Mouse (Mus musculus) kidney, adult 2 months (tissue): ENCODE data around the gene Dnase1l1. TPM values are rescaled to one million over a fixed set of nuclear protein-coding genes. Genes with fewer than 3 reads are reported as not detected.

ENCODE experiments used
- DNase-seq: peaks from one replicate; pipeline ENCODE4 v3.0.0; 2021
- H3K27ac ChIP-seq: fragments of 200-500 bp; 2 replicates; pipeline ENCODE4 v1.5.1; 2012; ENCODE audit warnings: low read depth, low read length, control low read depth, inconsistent platforms; ENCODE audit not compliant: insufficient read depth
- H3K27me3 ChIP-seq: fragments of 200-500 bp; replicated peaks from 2 replicates; pipeline ENCODE4 v1.6.1; 2012; ENCODE audit warnings: mild to moderate bottlenecking, moderate library complexity, low read length, inconsistent platforms; ENCODE audit not compliant: control insufficient read depth, insufficient read depth
- H3K36me3 ChIP-seq: fragments of 200-500 bp; 2 replicates; pipeline ENCODE4 v1.6.1; 2012; ENCODE audit warnings: mild to moderate bottlenecking, moderate library complexity, low read length, inconsistent platforms; ENCODE audit not compliant: control insufficient read depth, insufficient read depth
- H3K4me1 ChIP-seq: fragments of 200-500 bp; 2 replicates; pipeline ENCODE4 v1.6.1; 2011; ENCODE audit warnings: low read length; ENCODE audit not compliant: control insufficient read depth, insufficient read depth
- H3K4me3 ChIP-seq: fragments of 200-500 bp; 2 replicates; pipeline ENCODE4 v1.5.1; 2011; ENCODE audit warnings: mild to moderate bottlenecking, low read depth, low read length, control low read depth; ENCODE audit not compliant: insufficient read depth
- CTCF ChIP-seq: fragments of 200-500 bp; conservative IDR thresholded peaks from 2 replicates; pipeline ENCODE4 v1.5.1; 2011; ENCODE audit warnings: low read depth, mild to moderate bottlenecking, control low read depth, low read length, moderate library complexity, mixed read lengths; ENCODE audit not compliant: insufficient read depth, insufficient read length
- POLR2A ChIP-seq: fragments of 200-500 bp; IDR thresholded peaks from one replicate; pipeline ENCODE4 v1.6.1; 2011; ENCODE audit warnings: low read depth, low read length, control low read depth
- WGBS: fragments of 180-500 bp; shearing (Covaris S2); methylation state at CpG from one replicate; pipeline ENCODE4 v1.1.7; 2018; 5-methylcytosine and 5-hydroxymethylcytosine counted together
- polyA plus RNA-seq: library from polyadenylated mRNA; depleted of rRNA; stranded (reverse); fragments of >200 nt; gene quantifications from 2 replicates; pipeline ENCODE4 v1.2.3, GENCODE M21; 2012

The Dnase1l1 gene
- polyA plus RNA-seq, 1 experiment = 26.0 TPM

GRCm38 (mm10) chrX:74304867-74305700, 22.9 kb upstream of the Dnase1l1 start, which contains the start of gene Gdi1:
Gene Gdi1 (plus strand): TSS chrX:74304998.
- peak within 1 kb of the TSS; percentile 98 for H3K4me3 ChIP-seq
- peaks cover 3% of the 10 kb centered on the region; the same call in 1 of the 2 replicates for H3K36me3 ChIP-seq
- WGBS = 0% methylated on average over 35 of the region's 41 CpGs
- peaks cover 4% of the 10 kb centered on the region; the same call in 1 of the 2 replicates for H3K4me1 ChIP-seq
- H3K27ac ChIP-seq = peak within 1 kb of the TSS; percentile 90
- TF ChIP-seq CTCF (peak; percentile 25; the same call in 1 of the 2 replicates), POLR2A (peak; percentile 74)
- no peaks in the 10 kb centered on the region for H3K27me3 ChIP-seq
- DNase-seq = peak; percentile 79

GRCm38 (mm10) chrX:74299721-74300120, 17.6 kb upstream of the Dnase1l1 start:
- no peak overlapping the region for H3K4me3 ChIP-seq
- H3K27ac ChIP-seq = peak overlapping the region; percentile 23; the same call in 1 of the 2 replicates
- TF ChIP-seq POLR2A = no peak
- no peak for TF ChIP-seq CTCF
- H3K4me1 ChIP-seq = no peaks in the 10 kb centered on the region; the same call in 1 of the 2 replicates
- DNase-seq = no peak
- H3K36me3 ChIP-seq = peaks cover 1% of the 10 kb centered on the region; the same call in 1 of the 2 replicates
- no peaks in the 10 kb centered on the region for H3K27me3 ChIP-seq
- WGBS = 87% methylated on average over 3 of the region's 3 CpGs

- Histone ChIP-seq H3K4me3 (no peak overlapping the region), H3K27ac (no peak overlapping the region), H3K4me1 (no peaks in the 10 kb centered on the region), H3K36me3 (peaks cover 1% of the 10 kb centered on the region; the same call in 1 of the 2 replicates), H3K27me3 (no peaks in the 10 kb centered on the region)
- no peak for DNase-seq
- WGBS = 93% methylated on average over 1 of the region's 1 CpGs
- TF ChIP-seq POLR2A = no peak
- no peak for TF ChIP-seq CTCF
Observed at GRCm38 (mm10) chrX:74298348-74298747, 16.2 kb upstream of the Dnase1l1 start.

GRCm38 (mm10) chrX:74296538-74297448, 14.7 kb upstream of the Dnase1l1 start, which contains the start of gene Atp6ap1:
Gene Atp6ap1 (plus strand): TSS chrX:74297097.
- no peaks in the 10 kb centered on the region for H3K4me1 ChIP-seq
- WGBS = under 1% methylated on average over 37 of the region's 37 CpGs
- DNase-seq = peak; percentile 98
- peak within 1 kb of the TSS; percentile 98 for H3K4me3 ChIP-seq
- TF ChIP-seq POLR2A (peak; percentile 56), CTCF (no peak)
- no peaks in the 10 kb centered on the region for H3K27me3 ChIP-seq
- H3K27ac ChIP-seq = peak within 1 kb of the TSS; percentile 58
- no peaks in the 10 kb centered on the region for H3K36me3 ChIP-seq

- no peaks in the 10 kb centered on the region for H3K27me3 ChIP-seq
- no peak overlapping the region for H3K4me3 ChIP-seq
- WGBS = 84% methylated on average over 4 of the region's 4 CpGs
- TF ChIP-seq CTCF (no peak), POLR2A (no peak)
- no peaks in the 10 kb centered on the region for H3K4me1 ChIP-seq
- H3K36me3 ChIP-seq = no peaks in the 10 kb centered on the region; the same call in 1 of the 2 replicates
- no peak for DNase-seq
- H3K27ac ChIP-seq = no peak overlapping the region
Observed at GRCm38 (mm10) chrX:74293431-74293830, 11.3 kb upstream of the Dnase1l1 start.

- no peaks in the 10 kb centered on the region for H3K36me3 ChIP-seq
- DNase-seq = no peak
- TF ChIP-seq CTCF (no peak), POLR2A (no peak)
- peak overlapping the region; percentile 95 for H3K4me3 ChIP-seq
- peak overlapping the region; percentile 93 for H3K27ac ChIP-seq
- H3K4me1 ChIP-seq = no peaks in the 10 kb centered on the region; the same call in 1 of the 2 replicates
- WGBS = 2% methylated on average over 5 of the region's 5 CpGs
- H3K27me3 ChIP-seq = no peaks in the 10 kb centered on the region
Observed at GRCm38 (mm10) chrX:74283092-74283437, 928 bp upstream of the Dnase1l1 start.
